10 mouse cellular contexts compared by ENCODE assay signal in genomic region chr11:113747725-113748380, GRCm38 (mm10). TPM values are rescaled to one million over a fixed set of nuclear protein-coding genes. Genes with fewer than 3 reads are reported as not detected.
DNase-seq lines count a peak whose midpoint lies in the region; ATAC-seq and TF ChIP-seq lines count a peak whose summit lies in the region.
"Had no signal": no experiment of that assay in that cellular context is flagged by ENCODE, and none has a peak within 500 bp of the region (broad histone marks: within the 10 kb centered on the region; RNA-seq: fewer than 3 reads in every experiment).

No protein-coding gene starts in this region.

- intact Hi-C loops in gastrocnemius, postnatal 36 days (cut with DNase I), result no loop called here

- peak overlapping the region; percentile 77 for H3K4me2 ChIP-seq in kidney, embryonic 14.5 days (replicated peaks; ENCODE audit: low read depth, low read length)
- peak overlapping the region; percentile 97 for H3K4me2 ChIP-seq in liver, embryonic 16.5 days (ENCODE audit: low read depth, low read length)

- H3K36me3 ChIP-seq in kidney, embryonic 14.5 days (ENCODE audit: control insufficient read depth, insufficient read depth, low read length), result peaks cover 25% of the 10 kb centered on the region
- peaks cover 62% of the 10 kb centered on the region for H3K36me3 ChIP-seq in hindbrain, embryonic 10.5 days
- H3K36me3 ChIP-seq in liver, embryonic 16.5 days (ENCODE audit: control insufficient read depth, insufficient read depth), result peaks cover 12% of the 10 kb centered on the region

- peak overlapping the region; percentile 90; the same call in 1 of the 2 replicates for H3K9ac ChIP-seq in kidney, embryonic 14.5 days (ENCODE audit: low read depth, low read length)
- peak overlapping the region; percentile 38 for H3K9ac ChIP-seq in liver, embryonic 16.5 days (ENCODE audit: low read depth, low read length)

- TF ChIP-seq CTCF in bone marrow, adult 2 months (IDR thresholded peaks at IDR 0.05; ENCODE audit: control insufficient read depth, insufficient read depth, low read length), result no peak

- no peak overlapping the region for H3K27ac ChIP-seq in kidney, embryonic 14.5 days (ENCODE audit: low read depth, low read length)
- peak overlapping the region; percentile 97 for H3K27ac ChIP-seq in bone marrow, adult 2 months (ENCODE audit: control insufficient read depth, insufficient read depth, low read depth, low read length, poor library complexity)
- H3K27ac ChIP-seq in hindbrain, embryonic 10.5 days, result peak overlapping the region; percentile 99; the same call in 1 of the 2 replicates
- H3K27ac ChIP-seq in liver, embryonic 16.5 days (ENCODE audit: low read length), result peak overlapping the region; percentile 95

- no peak for TF ChIP-seq POLR2A in bone marrow, adult 2 months (IDR thresholded peaks at IDR 0.05; ENCODE audit: borderline replicate concordance, control insufficient read depth, low read depth, low read length)

- H3K4me3 ChIP-seq in kidney, embryonic 14.5 days (ENCODE audit: low read length), result peak overlapping the region; percentile 88; the same call in 1 of the 2 replicates
- H3K4me3 ChIP-seq in bone marrow, adult 2 months (replicated peaks; ENCODE audit: control insufficient read depth, low read depth, low read length), result peak overlapping the region; percentile 51
- peak overlapping the region; percentile 96 for H3K4me3 ChIP-seq in hindbrain, embryonic 10.5 days
- H3K4me3 ChIP-seq in liver, embryonic 16.5 days (ENCODE audit: low read depth, low read length), result peak overlapping the region; percentile 75

- H3K9me3 ChIP-seq in kidney, embryonic 14.5 days (ENCODE audit: control insufficient read depth, low read length), result peaks cover 4% of the 10 kb centered on the region; the same call in 1 of the 2 replicates
- peaks cover 8% of the 10 kb centered on the region; the same call in 1 of the 2 replicates for H3K9me3 ChIP-seq in hindbrain, embryonic 10.5 days
- peaks cover 2% of the 10 kb centered on the region for H3K9me3 ChIP-seq in liver, embryonic 16.5 days (replicated peaks; ENCODE audit: control insufficient read depth, low read length)

- no peaks in the 10 kb centered on the region for H3K27me3 ChIP-seq in kidney, embryonic 14.5 days (ENCODE audit: control insufficient read depth, insufficient read depth, low read length)
- no peaks in the 10 kb centered on the region for H3K27me3 ChIP-seq in hindbrain, embryonic 10.5 days (ENCODE audit: insufficient read depth, poor library complexity, severe bottlenecking)
- H3K27me3 ChIP-seq in liver, embryonic 16.5 days (ENCODE audit: control insufficient read depth, insufficient read depth, low read depth, low read length), result no peaks in the 10 kb centered on the region

- no peak for DNase-seq in kidney, adult 9 months
- DNase-seq in hindbrain, embryonic 10.5 days (ENCODE audit: low spot score), result no peak
- DNase-seq in right cerebral cortex, postnatal 14 days, result no peak
- no peak for DNase-seq in gastrocnemius, postnatal 36 days

- ATAC-seq in kidney, embryonic 14.5 days (ENCODE audit: low FRiP score, low TSS enrichment), result no peak
- no peak for ATAC-seq in liver, embryonic 16.5 days (ENCODE audit: low read depth)
- no peak for ATAC-seq in activated CD4-positive, CD25-positive, alpha-beta regulatory T cell, adult 4 months

- WGBS in kidney, embryonic 14.5 days, result 79% methylated on average over 11 of the region's 11 CpGs
- WGBS in bone marrow, adult 2 months, result 58% methylated on average over 11 of the region's 11 CpGs
- 76% methylated on average over 11 of the region's 11 CpGs for WGBS in hindbrain, embryonic 10.5 days
- 76% methylated on average over 11 of the region's 11 CpGs for WGBS in liver, embryonic 16.5 days (ENCODE audit: insufficient replicate concordance)

- peaks cover 39% of the 10 kb centered on the region for H3K4me1 ChIP-seq in kidney, embryonic 14.5 days (ENCODE audit: control insufficient read depth, insufficient read depth, low read length)
- H3K4me1 ChIP-seq in bone marrow, adult 2 months (ENCODE audit: control insufficient read depth, insufficient read depth, low read length), result peaks cover 11% of the 10 kb centered on the region
- peaks cover 64% of the 10 kb centered on the region for H3K4me1 ChIP-seq in hindbrain, embryonic 10.5 days (replicated peaks)
- H3K4me1 ChIP-seq in liver, embryonic 16.5 days (ENCODE audit: control insufficient read depth, low read depth, low read length), result peaks cover 55% of the 10 kb centered on the region

RNA-seq across cellular contexts. Expression of gene Cdc42ep4, which starts 3.8 kb away (rescaled TPM):
- polyA plus RNA-seq in kidney, embryonic 14.5 days (2014; fragmentation: Nextera tagmentation; extraction: Ambion mirVana), result 36.0 and 45.4 TPM in 2 replicates
- 8.6 and 9.5 TPM in 2 replicates for polyA plus RNA-seq in bone marrow, adult 2 months (2011; ENCODE audit: insufficient read depth, insufficient read length, low replicate concordance, missing spikeins)
- polyA plus RNA-seq in hindbrain, embryonic 10.5 days (2016; fragmentation: Nextera tagmentation; extraction: Ambion mirVana), result 114 and 120 TPM in 2 replicates
- polyA plus RNA-seq in liver, embryonic 16.5 days (2015; fragmentation: Nextera tagmentation; extraction: Ambion mirVana), result 16.7 and 18.4 TPM in 2 replicates
- 1 to 10 TPM; 2.4 to 2.5 TPM for polyA plus RNA-seq in activated CD4-positive, CD25-positive, alpha-beta regulatory T cell, adult 4 months (2017; shearing (Covaris generic))
- total RNA-seq in gastrocnemius, postnatal 36 days (2021), result 1 to 10 TPM; 4.9 to 6.8 TPM

RNA-seq across cellular contexts. Expression of gene Cpsf4l, which starts 38.0 kb away (rescaled TPM):
- polyA plus RNA-seq in kidney, embryonic 14.5 days (2014; fragmentation: Nextera tagmentation; extraction: Ambion mirVana), result 0.90 and 1.4 TPM in 2 replicates
- not detected in 2 replicates for polyA plus RNA-seq in bone marrow, adult 2 months (2011; ENCODE audit: insufficient read depth, insufficient read length, low replicate concordance, missing spikeins)
- polyA plus RNA-seq in hindbrain, embryonic 10.5 days (2016; fragmentation: Nextera tagmentation; extraction: Ambion mirVana), result 0.47 and 1.1 TPM in 2 replicates
- polyA plus RNA-seq in liver, embryonic 16.5 days (2015; fragmentation: Nextera tagmentation; extraction: Ambion mirVana), result 0.18 TPM in 1 of 2 replicates, not detected in the other
- polyA plus RNA-seq in activated CD4-positive, CD25-positive, alpha-beta regulatory T cell, adult 4 months (2017; shearing (Covaris generic)), result under 1 TPM in 1 of 2 experiments, not detected in 1; 0.45 TPM
- total RNA-seq in gastrocnemius, postnatal 36 days (2021), result not detected
- total RNA-seq: gastrocnemius, postnatal 4 days; MEL had no signal
